Mouse (Mus musculus) olfactory bulb, adult 2 months (tissue): ENCODE results near the gene Rin2. TPM values are rescaled to one million over a fixed set of nuclear protein-coding genes. Genes with fewer than 3 reads are reported as not detected.

Source experiments
- H3K27ac ChIP-seq: fragments of 200-500 bp; 2 replicates; pipeline ENCODE4 v1.5.1; 2012; ENCODE audit warnings: low read depth, low read length; ENCODE audit not compliant: insufficient read depth
- H3K4me1 ChIP-seq: fragments of 200-500 bp; 2 replicates; pipeline ENCODE4 v1.6.1; 2012; ENCODE audit warnings: low read length; ENCODE audit not compliant: control insufficient read depth, insufficient read depth
- H3K4me3 ChIP-seq: fragments of 200-500 bp; 2 replicates; pipeline ENCODE4 v1.5.1; 2012; ENCODE audit warnings: mild to moderate bottlenecking, low read depth, low read length, moderate library complexity; ENCODE audit not compliant: insufficient read depth
- CTCF ChIP-seq: fragments of 200-500 bp; IDR thresholded peaks from 2 replicates; pipeline ENCODE4 v1.5.1; 2012; ENCODE audit warnings: low read depth, mild to moderate bottlenecking, low read length, moderate library complexity; ENCODE audit not compliant: insufficient read depth
- POLR2A ChIP-seq: fragments of 200-500 bp; IDR thresholded peaks from 2 replicates; pipeline ENCODE4 v1.6.1; 2012; ENCODE audit warnings: mild to moderate bottlenecking, low read depth, low read length, moderate library complexity; ENCODE audit not compliant: insufficient read depth
- WGBS: fragments of 180-500 bp; shearing (Covaris S2); methylation state at CpG from one replicate; pipeline ENCODE4 v1.1.7; 2018; 5-methylcytosine and 5-hydroxymethylcytosine counted together
- polyA plus RNA-seq: library from polyadenylated mRNA; stranded (reverse); fragments of >200 nt; gene quantifications from 2 replicates; pipeline ENCODE4 v1.2.4, GENCODE M21; 2012; ENCODE audit warnings: low replicate concordance; ENCODE audit not compliant: missing spikeins, insufficient read depth, insufficient read length

The Rin2 gene
- polyA plus RNA-seq: not detected in 2 replicates

GRCm38 (mm10) chr2:145675142-145675755, at the start of gene Rin2:
Gene Rin2, plus strand, starts transcription at chr2:145675215.
- WGBS: under 1% methylated on average over 33 of the region's 33 CpGs
- Histone ChIP-seq H3K4me3 (peak within 1 kb of the TSS; percentile 60), H3K4me1 (peaks cover 12% of the 10 kb centered on the region), H3K27ac (no peak within 1 kb of the TSS)
- TF ChIP-seq CTCF: no peak
- no peak for TF ChIP-seq POLR2A

GRCm38 (mm10) chr2:145631123-145631798, 43.8 kb upstream of the Rin2 start:
- no peak for TF ChIP-seq POLR2A
- TF ChIP-seq CTCF: no peak
- Histone ChIP-seq H3K4me3 (no peak overlapping the region), H3K4me1 (0 out of 2 replicates have a peak, but pooled peaks cover 3% of the 10 kb centered on the region), H3K27ac (no peak overlapping the region)
- WGBS: 68% methylated on average over 6 of the region's 6 CpGs

GRCm38 (mm10) chr2:145631799-145632174, 43.2 kb upstream of the Rin2 start:
- Histone ChIP-seq H3K27ac (no peak overlapping the region), H3K4me3 (no peak overlapping the region), H3K4me1 (0 out of 2 replicates have a peak, but pooled peaks cover 3% of the 10 kb centered on the region)
- 35% methylated on average over 4 of the region's 4 CpGs for WGBS
- TF ChIP-seq CTCF (no peak), POLR2A (no peak)

GRCm38 (mm10) chr2:145633811-145634210, 41.2 kb upstream of the Rin2 start:
- TF ChIP-seq POLR2A: no peak
- TF ChIP-seq CTCF: no peak
- Histone ChIP-seq H3K4me1 (0 out of 2 replicates have a peak, but pooled peaks cover 3% of the 10 kb centered on the region), H3K4me3 (no peak overlapping the region), H3K27ac (no peak overlapping the region)
- 70% methylated on average over 5 of the region's 5 CpGs for WGBS

GRCm38 (mm10) chr2:145640255-145640984, 34.6 kb upstream of the Rin2 start:
- WGBS: 90% methylated on average over 21 of the region's 21 CpGs
- Histone ChIP-seq H3K4me3 (no peak overlapping the region), H3K27ac (no peak overlapping the region), H3K4me1 (no peaks in the 10 kb centered on the region)
- no peak for TF ChIP-seq POLR2A
- no peak for TF ChIP-seq CTCF

GRCm38 (mm10) chr2:145655373-145655960, 19.5 kb upstream of the Rin2 start:
- 46% methylated on average over 12 of the region's 12 CpGs for WGBS
- Histone ChIP-seq H3K27ac (no peak overlapping the region), H3K4me1 (no peaks in the 10 kb centered on the region), H3K4me3 (no peak overlapping the region)
- no peak for TF ChIP-seq POLR2A
- no peak for TF ChIP-seq CTCF

GRCm38 (mm10) chr2:145656121-145656520, 18.9 kb upstream of the Rin2 start:
- no peak overlapping the region for H3K27ac ChIP-seq
- no peaks in the 10 kb centered on the region for H3K4me1 ChIP-seq
- no peak overlapping the region for H3K4me3 ChIP-seq
- 66% methylated on average over 3 of the region's 3 CpGs for WGBS
- TF ChIP-seq POLR2A (no peak), CTCF (no peak)

GRCm38 (mm10) chr2:145656716-145657115, 18.3 kb upstream of the Rin2 start:
- Histone ChIP-seq H3K4me3 (no peak overlapping the region), H3K4me1 (no peaks in the 10 kb centered on the region), H3K27ac (no peak overlapping the region)
- 55% methylated on average over 1 of the region's 1 CpGs for WGBS
- TF ChIP-seq CTCF (no peak), POLR2A (no peak)
